Mouse (Mus musculus): ENCODE results near the gene Dhfr. TPM values are rescaled to one million over a fixed set of nuclear protein-coding genes. Genes with fewer than 3 reads are reported as not detected.
"Not testable (repeated sequence)": the region's sequence is repeated elsewhere in the genome, so short reads cannot be mapped to it uniquely, and the experiment has no call there.

The Dhfr gene
- polyA plus RNA-seq, 2 experiments, result 10.9 to 12.7 TPM

GRCm38 (mm10) chr13:92356376-92356775 lies 1.9 kb downstream of the Dhfr start:
- Histone ChIP-seq H3K9me3 (ENCODE audit: control insufficient read depth, low read length) (no peaks in the 10 kb centered on the region), H3K9ac (ENCODE audit: low read depth, low read length, severe bottlenecking) (no peak overlapping the region), H3K4me2 (replicated peaks; ENCODE audit: low read depth, low read length, severe bottlenecking) (peak overlapping the region; percentile 97), H3K4me1 (ENCODE audit: control insufficient read depth, insufficient read depth, low read length) (peaks cover 12% of the 10 kb centered on the region), H3K27me3 (ENCODE audit: control insufficient read depth, insufficient read depth, low read length) (no peaks in the 10 kb centered on the region), H3K27ac (replicated peaks; ENCODE audit: low read depth, low read length) (no peak overlapping the region), H3K4me3 (replicated peaks; ENCODE audit: low read length) (0 out of 2 replicates have a peak overlapping the region, but pooled peaks have one; percentile 66), H3K36me3 (ENCODE audit: control insufficient read depth, insufficient read depth, low read length) (no peaks in the 10 kb centered on the region)
- no peak for DNase-seq (ENCODE audit: low spot score)
- 73% methylated on average over 7 of the region's 7 CpGs for WGBS
- TF ChIP-seq POLR2A (IDR thresholded peaks at IDR 0.05; ENCODE audit: borderline replicate concordance, extremely low read depth, insufficient read depth, insufficient read length), result no peak
- no peak for ATAC-seq (ENCODE audit: low FRiP score, low read depth)

GRCm38 (mm10) chr13:92357644-92358043 lies 3.1 kb downstream of the Dhfr start:
- Histone ChIP-seq H3K4me2 (replicated peaks; ENCODE audit: low read depth, low read length, severe bottlenecking) (no peak overlapping the region), H3K36me3 (ENCODE audit: control insufficient read depth, insufficient read depth, low read length) (no peaks in the 10 kb centered on the region), H3K4me3 (replicated peaks; ENCODE audit: low read length) (no peak overlapping the region), H3K9ac (ENCODE audit: low read depth, low read length, severe bottlenecking) (no peak overlapping the region), H3K27ac (replicated peaks; ENCODE audit: low read depth, low read length) (no peak overlapping the region), H3K4me1 (ENCODE audit: control insufficient read depth, insufficient read depth, low read length) (peaks cover 12% of the 10 kb centered on the region), H3K9me3 (ENCODE audit: control insufficient read depth, low read length) (no peaks in the 10 kb centered on the region), H3K27me3 (ENCODE audit: control insufficient read depth, insufficient read depth, low read length) (no peaks in the 10 kb centered on the region)
- WGBS, result 63% methylated on average over 2 of the region's 2 CpGs
- no peak for ATAC-seq (ENCODE audit: low FRiP score, low read depth)
- DNase-seq (ENCODE audit: low spot score), result no peak
- no peak for TF ChIP-seq POLR2A (IDR thresholded peaks at IDR 0.05; ENCODE audit: borderline replicate concordance, extremely low read depth, insufficient read depth, insufficient read length)

GRCm38 (mm10) chr13:92361609-92362008 lies 7.1 kb downstream of the Dhfr start:
- TF ChIP-seq POLR2A (IDR thresholded peaks at IDR 0.05; ENCODE audit: borderline replicate concordance, extremely low read depth, insufficient read depth, insufficient read length), result no peak
- Histone ChIP-seq H3K4me3 (replicated peaks; ENCODE audit: low read length) (no peak overlapping the region), H3K9me3 (ENCODE audit: control insufficient read depth, low read length) (no peaks in the 10 kb centered on the region), H3K4me1 (ENCODE audit: control insufficient read depth, insufficient read depth, low read length) (no peaks in the 10 kb centered on the region), H3K36me3 (ENCODE audit: control insufficient read depth, insufficient read depth, low read length) (peaks cover 16% of the 10 kb centered on the region; the same call in 1 of the 2 replicates), H3K9ac (ENCODE audit: low read depth, low read length, severe bottlenecking) (no peak overlapping the region), H3K27me3 (ENCODE audit: control insufficient read depth, insufficient read depth, low read length) (no peaks in the 10 kb centered on the region), H3K4me2 (replicated peaks; ENCODE audit: low read depth, low read length, severe bottlenecking) (no peak overlapping the region), H3K27ac (replicated peaks; ENCODE audit: low read depth, low read length) (no peak overlapping the region)
- 87% methylated on average over 2 of the region's 2 CpGs for WGBS
- no peak for ATAC-seq (ENCODE audit: low FRiP score, low read depth)
- DNase-seq (ENCODE audit: low spot score), result no peak

GRCm38 (mm10) chr13:92365312-92365711 lies 10.8 kb downstream of the Dhfr start:
- Histone ChIP-seq H3K36me3 (ENCODE audit: control insufficient read depth, insufficient read depth, low read length) (peaks cover 26% of the 10 kb centered on the region), H3K27me3 (ENCODE audit: control insufficient read depth, insufficient read depth, low read length) (no peaks in the 10 kb centered on the region), H3K4me1 (ENCODE audit: control insufficient read depth, insufficient read depth, low read length) (no peaks in the 10 kb centered on the region), H3K9me3 (ENCODE audit: control insufficient read depth, low read length) (no peaks in the 10 kb centered on the region), H3K4me3 (replicated peaks; ENCODE audit: low read length) (no peak overlapping the region), H3K4me2 (replicated peaks; ENCODE audit: low read depth, low read length, severe bottlenecking) (no peak overlapping the region), H3K27ac (replicated peaks; ENCODE audit: low read depth, low read length) (no peak overlapping the region), H3K9ac (ENCODE audit: low read depth, low read length, severe bottlenecking) (no peak overlapping the region)
- 56% methylated on average over 4 of the region's 4 CpGs for WGBS
- no peak for TF ChIP-seq POLR2A (IDR thresholded peaks at IDR 0.05; ENCODE audit: borderline replicate concordance, extremely low read depth, insufficient read depth, insufficient read length)
- DNase-seq (ENCODE audit: low spot score) (peak; percentile 68), ATAC-seq (ENCODE audit: low FRiP score, low read depth) (no peak)

DNA sequence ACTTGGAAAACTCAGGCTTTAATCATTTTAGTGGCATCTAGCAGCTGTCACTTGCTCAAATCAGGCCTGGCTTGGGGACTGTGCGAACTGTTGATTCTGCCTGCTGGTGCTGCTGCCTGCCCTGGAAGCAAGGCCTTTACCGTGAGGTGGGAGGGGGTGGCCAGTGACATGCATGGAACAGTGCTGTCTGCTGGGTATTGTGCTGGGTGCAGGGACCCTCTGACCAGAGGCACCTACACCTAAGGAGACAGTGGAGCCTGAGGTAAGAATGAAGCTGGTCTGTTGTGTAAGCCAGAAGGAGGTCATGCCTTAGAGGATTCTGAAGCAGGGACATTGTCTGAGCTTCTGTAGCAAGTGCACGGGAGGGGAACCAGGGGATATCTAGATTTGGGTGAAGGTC lies 16.3 kb downstream of the Dhfr start:
- 93% methylated on average over 3 of the region's 3 CpGs for WGBS
- DNase-seq (ENCODE audit: low spot score), result no peak
- no peak overlapping the region for H3K27ac ChIP-seq (replicated peaks; ENCODE audit: low read depth, low read length)
- no peak overlapping the region for H3K4me2 ChIP-seq (replicated peaks; ENCODE audit: low read depth, low read length, severe bottlenecking)
- peaks cover 10% of the 10 kb centered on the region; the same call in 1 of the 2 replicates for H3K36me3 ChIP-seq (ENCODE audit: control insufficient read depth, insufficient read depth, low read length)
- H3K27me3 ChIP-seq (ENCODE audit: control insufficient read depth, insufficient read depth, low read length), result no peaks in the 10 kb centered on the region
- H3K4me1 ChIP-seq (ENCODE audit: control insufficient read depth, insufficient read depth, low read length), result no peaks in the 10 kb centered on the region
- no peaks in the 10 kb centered on the region for H3K9me3 ChIP-seq (ENCODE audit: control insufficient read depth, low read length)
- no peak for ATAC-seq (ENCODE audit: low FRiP score, low read depth)
- H3K4me3 ChIP-seq (replicated peaks; ENCODE audit: low read length), result no peak overlapping the region
- TF ChIP-seq POLR2A (IDR thresholded peaks at IDR 0.05; ENCODE audit: borderline replicate concordance, extremely low read depth, insufficient read depth, insufficient read length), result no peak
- no peak overlapping the region for H3K9ac ChIP-seq (ENCODE audit: low read depth, low read length, severe bottlenecking)

DNA sequence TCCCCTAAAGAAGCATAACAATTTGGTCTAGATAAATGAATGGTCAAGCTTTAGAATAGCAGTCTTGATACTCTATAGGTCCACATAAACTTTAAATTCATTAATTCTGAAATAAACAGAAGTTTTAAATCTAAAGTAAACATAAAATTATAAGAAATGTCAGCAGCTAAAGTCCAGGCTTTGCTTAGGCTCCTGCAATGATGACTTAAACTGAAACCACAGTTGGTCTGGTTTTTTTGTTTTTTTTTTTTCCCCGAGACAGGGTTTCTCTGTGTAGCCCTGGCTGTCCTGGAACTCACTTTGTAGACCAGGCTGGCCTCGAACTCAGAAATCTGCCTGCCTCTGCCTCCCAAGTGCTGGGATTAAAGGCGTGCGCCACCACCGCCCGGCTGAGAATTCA lies 16.9 kb downstream of the Dhfr start:
- not testable (repeated sequence) for H3K4me3 ChIP-seq (replicated peaks; ENCODE audit: low read length); H3K9me3 ChIP-seq (ENCODE audit: control insufficient read depth, low read length); H3K4me1 ChIP-seq (ENCODE audit: control insufficient read depth, insufficient read depth, low read length); DNase-seq (ENCODE audit: low spot score); ATAC-seq (ENCODE audit: low FRiP score, low read depth); H3K27me3 ChIP-seq (ENCODE audit: control insufficient read depth, insufficient read depth, low read length); H3K4me2 ChIP-seq (replicated peaks; ENCODE audit: low read depth, low read length, severe bottlenecking); H3K9ac ChIP-seq (ENCODE audit: low read depth, low read length, severe bottlenecking); H3K27ac ChIP-seq (replicated peaks; ENCODE audit: low read depth, low read length)
- 98% methylated on average over 6 of the region's 6 CpGs for WGBS
- H3K36me3 ChIP-seq (ENCODE audit: control insufficient read depth, insufficient read depth, low read length), result peaks cover 10% of the 10 kb centered on the region; the same call in 1 of the 2 replicates

All from limb, embryonic 14.5 days (tissue).